Mouse (Mus musculus) heart, embryonic 16.5 days (tissue): Measurements from ENCODE around the gene Gm12117. TPM values are rescaled to one million over a fixed set of nuclear protein-coding genes. Genes with fewer than 3 reads are reported as not detected.

Experiments
- ATAC-seq: fragments of 200-750 bp; cut with Nextera tagmentation; replicated peaks from 2 replicates; pipeline ENCODE4 v1.8.0; 2017; ENCODE audit warnings: moderate number of reproducible peaks; ENCODE audit not compliant: insufficient read depth, low FRiP score; ENCODE audit errors: extremely low read depth
- H3K27ac ChIP-seq: fragments of 300-500 bp; sonication (generic); 2 replicates; pipeline ENCODE4 v1.5.1; 2014; ENCODE audit warnings: mild to moderate bottlenecking, low read length, control low read depth, moderate library complexity
- H3K27me3 ChIP-seq: fragments of 300-500 bp; sonication (generic); 2 replicates; pipeline ENCODE4 v1.6.1; 2014; ENCODE audit warnings: low read length, mixed read lengths; ENCODE audit not compliant: control insufficient read depth, insufficient read depth
- H3K36me3 ChIP-seq: fragments of 300-500 bp; sonication (generic); 2 replicates; pipeline ENCODE4 v1.6.1; 2014; ENCODE audit not compliant: control insufficient read depth, insufficient read depth
- H3K4me1 ChIP-seq: fragments of 300-500 bp; sonication (generic); 2 replicates; pipeline ENCODE4 v1.6.1; 2014; ENCODE audit warnings: low read length, mixed read lengths; ENCODE audit not compliant: control insufficient read depth, insufficient read depth
- H3K4me2 ChIP-seq: fragments of 300-500 bp; sonication (generic); 2 replicates; pipeline ENCODE4 v1.6.1; 2014; ENCODE audit warnings: low read depth, mild to moderate bottlenecking, control low read depth, low read length
- H3K4me3 ChIP-seq: fragments of 300-500 bp; sonication (generic); 2 replicates; pipeline ENCODE4 v1.5.1; 2014; ENCODE audit warnings: mild to moderate bottlenecking, control low read depth, low read length
- H3K9ac ChIP-seq: fragments of 300-500 bp; sonication (generic); 2 replicates; pipeline ENCODE4 v1.6.1; 2014; ENCODE audit warnings: low read length, control low read depth
- H3K9me3 ChIP-seq: fragments of 300-500 bp; sonication (generic); replicated peaks from 2 replicates; pipeline ENCODE4 v1.6.1; 2016; ENCODE audit warnings: low read length; ENCODE audit not compliant: control insufficient read depth
- WGBS: fragments of 180-500 bp; shearing (Covaris S2); extraction: QIAGEN DNeasy Blood & Tissue Kit; methylation state at CpG from one replicate; pipeline ENCODE4 v1.1.7; 2014; 5-methylcytosine and 5-hydroxymethylcytosine counted together
- polyA plus RNA-seq: library from polyadenylated mRNA; unstranded; fragments of >200 nt; fragmentation: Nextera tagmentation; extraction: Ambion mirVana; gene quantifications from 2 replicates; pipeline ENCODE4 v1.2.1, GENCODE M21; 2015

Gm12117 gene
- polyA plus RNA-seq, 1 experiment from 2014 or later, result not detected

DNA sequence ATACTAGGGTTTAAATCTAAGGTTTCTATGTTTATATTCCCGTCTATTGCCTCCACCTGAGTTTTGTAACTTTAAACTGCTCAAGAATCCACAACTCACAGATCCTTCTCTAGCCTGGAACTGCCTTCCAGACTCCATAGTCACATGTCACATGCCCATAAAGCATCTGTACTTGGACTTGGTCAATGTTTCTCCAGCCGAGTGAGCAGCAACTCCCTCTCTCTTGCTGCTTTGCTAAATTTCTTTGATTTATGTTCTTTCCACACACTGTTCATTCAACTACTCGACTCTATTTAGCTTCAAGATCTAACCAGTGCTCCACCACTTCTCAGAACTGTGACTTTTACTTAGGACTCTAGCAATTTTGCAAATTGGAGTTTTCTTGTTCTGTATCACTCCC is 1.7 kb downstream of the Gm12117 start:
- no peaks in the 10 kb centered on the region for H3K9me3 ChIP-seq
- H3K4me1 ChIP-seq, result no peaks in the 10 kb centered on the region
- no peak overlapping the region for H3K9ac ChIP-seq
- H3K4me2 ChIP-seq, result no peak overlapping the region
- no peak for ATAC-seq
- 77% methylated on average over 3 of the region's 3 CpGs for WGBS
- H3K27me3 ChIP-seq, result no peaks in the 10 kb centered on the region
- H3K36me3 ChIP-seq, result no peaks in the 10 kb centered on the region
- H3K27ac ChIP-seq, result no peak overlapping the region
- H3K4me3 ChIP-seq, result no peak overlapping the region

DNA sequence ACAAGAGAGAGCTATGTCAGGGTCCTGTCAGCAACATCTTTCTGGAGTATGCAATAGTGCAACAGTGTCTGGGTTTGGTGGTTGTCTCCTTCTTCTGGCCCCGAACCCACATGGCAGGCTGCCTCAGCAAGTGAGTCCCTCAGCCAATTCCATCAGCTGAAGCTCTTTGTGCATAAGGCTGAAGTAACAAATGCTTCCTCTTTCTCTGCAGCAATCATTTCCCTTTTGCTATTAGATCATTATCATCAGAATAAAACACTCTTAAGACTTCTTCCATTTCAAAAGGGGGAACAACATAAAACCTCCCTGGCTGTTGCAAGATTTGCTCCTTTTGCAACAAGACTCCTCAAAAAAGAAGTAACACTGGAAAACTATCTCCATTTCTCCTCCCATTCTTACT is 2.2 kb downstream of the Gm12117 start:
- Histone ChIP-seq H3K36me3 (no peaks in the 10 kb centered on the region), H3K4me3 (no peak overlapping the region), H3K27me3 (no peaks in the 10 kb centered on the region), H3K9ac (no peak overlapping the region), H3K4me1 (no peaks in the 10 kb centered on the region), H3K9me3 (no peaks in the 10 kb centered on the region), H3K4me2 (no peak overlapping the region), H3K27ac (no peak overlapping the region)
- WGBS, result 63% methylated on average over 1 of the region's 1 CpGs
- ATAC-seq, result no peak

GRCm38 (mm10) chr11:33240295-33240694 is 36.2 kb downstream of the Gm12117 start:
- ATAC-seq, result no peak
- H3K4me1 ChIP-seq, result no peaks in the 10 kb centered on the region
- no peak overlapping the region for H3K9ac ChIP-seq
- H3K9me3 ChIP-seq, result no peaks in the 10 kb centered on the region
- H3K27me3 ChIP-seq, result no peaks in the 10 kb centered on the region
- no peak overlapping the region for H3K4me2 ChIP-seq
- WGBS, result 88% methylated on average over 3 of the region's 3 CpGs
- H3K4me3 ChIP-seq, result no peak overlapping the region
- no peak overlapping the region for H3K27ac ChIP-seq
- H3K36me3 ChIP-seq, result no peaks in the 10 kb centered on the region

GRCm38 (mm10) chr11:33234134-33234533 is 42.4 kb downstream of the Gm12117 start:
- H3K4me1 ChIP-seq, result no peaks in the 10 kb centered on the region
- H3K9ac ChIP-seq, result no peak overlapping the region
- no peak for ATAC-seq
- H3K27ac ChIP-seq, result no peak overlapping the region
- H3K4me3 ChIP-seq, result no peak overlapping the region
- H3K36me3 ChIP-seq, result no peaks in the 10 kb centered on the region
- 75% methylated on average over 3 of the region's 3 CpGs for WGBS
- H3K9me3 ChIP-seq, result no peaks in the 10 kb centered on the region
- H3K27me3 ChIP-seq, result no peaks in the 10 kb centered on the region
- H3K4me2 ChIP-seq, result no peak overlapping the region

DNA sequence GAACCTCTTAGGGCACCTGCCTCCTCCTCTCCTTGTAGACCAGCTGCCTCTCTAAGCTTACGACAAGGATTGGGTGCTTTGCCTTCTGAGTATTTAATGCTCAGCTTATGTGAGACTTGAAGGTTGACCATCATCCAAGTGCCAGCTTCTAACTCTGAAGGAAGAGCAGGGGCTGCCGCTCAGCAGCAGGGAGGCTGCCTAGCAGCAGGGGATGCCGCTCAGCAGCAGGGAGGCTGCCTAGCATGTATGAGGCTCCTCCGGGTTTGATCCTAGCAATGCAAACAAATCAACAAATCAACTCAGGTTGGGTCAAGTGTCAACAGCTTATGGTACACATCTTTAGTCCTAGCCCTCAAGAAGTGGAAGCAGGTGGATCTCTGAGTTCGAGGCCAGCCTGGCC is 44.5 kb downstream of the Gm12117 start:
- Histone ChIP-seq H3K9me3 (no peaks in the 10 kb centered on the region), H3K4me1 (no peaks in the 10 kb centered on the region), H3K27ac (no peak overlapping the region), H3K4me3 (no peak overlapping the region), H3K27me3 (no peaks in the 10 kb centered on the region), H3K4me2 (no peak overlapping the region), H3K9ac (no peak overlapping the region), H3K36me3 (no peaks in the 10 kb centered on the region)
- WGBS, result 66% methylated on average over 5 of the region's 5 CpGs
- no peak for ATAC-seq

GRCm38 (mm10) chr11:33228186-33228585 is 48.4 kb downstream of the Gm12117 start:
- no peaks in the 10 kb centered on the region for H3K9me3 ChIP-seq
- H3K4me2 ChIP-seq, result no peak overlapping the region
- no peaks in the 10 kb centered on the region for H3K4me1 ChIP-seq
- WGBS, result 81% methylated on average over 2 of the region's 2 CpGs
- no peaks in the 10 kb centered on the region for H3K36me3 ChIP-seq
- H3K27me3 ChIP-seq, result no peaks in the 10 kb centered on the region
- no peak for ATAC-seq
- H3K27ac ChIP-seq, result no peak overlapping the region
- no peak overlapping the region for H3K9ac ChIP-seq
- no peak overlapping the region for H3K4me3 ChIP-seq

DNA sequence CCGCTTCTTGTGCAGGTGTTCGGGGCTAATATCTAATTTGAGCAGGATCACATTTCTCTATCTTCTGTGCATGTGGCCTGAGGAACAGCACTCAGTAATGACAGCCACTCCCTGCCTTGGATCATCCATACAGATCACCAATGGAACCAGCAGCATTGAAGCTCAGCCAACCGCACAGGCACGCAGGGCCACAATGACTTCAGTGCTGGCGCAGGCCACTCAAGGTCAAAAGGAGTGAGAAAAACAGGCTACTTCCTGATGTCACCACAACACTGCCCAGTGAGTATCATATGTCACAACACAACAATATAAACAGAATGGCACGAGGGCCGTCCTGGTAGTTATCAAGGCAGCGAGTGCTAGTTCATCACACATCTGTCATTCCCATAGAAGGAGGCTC is 50.0 kb downstream of the Gm12117 start:
- no peak overlapping the region for H3K27ac ChIP-seq
- ATAC-seq, result no peak
- no peaks in the 10 kb centered on the region for H3K36me3 ChIP-seq
- H3K9me3 ChIP-seq, result no peaks in the 10 kb centered on the region
- H3K9ac ChIP-seq, result no peak overlapping the region
- WGBS, result 79% methylated on average over 8 of the region's 8 CpGs
- no peak overlapping the region for H3K4me2 ChIP-seq
- H3K4me1 ChIP-seq, result peaks cover 7% of the 10 kb centered on the region; the same call in 1 of the 2 replicates
- H3K27me3 ChIP-seq, result no peaks in the 10 kb centered on the region
- H3K4me3 ChIP-seq, result no peak overlapping the region

Other genes with a start within 250 kb of the Gm12117 start
- gene Fgf18, start 129.3 kb downstream of the Gm12117 start, polyA plus RNA-seq, result 9.2 and 11.5 TPM in 2 replicates
- 424 and 467 TPM in 2 replicates for gene Npm1, start 113.5 kb downstream of the Gm12117 start, polyA plus RNA-seq
- not detected in 2 replicates for gene Tlx3, start 73.1 kb downstream of the Gm12117 start, polyA plus RNA-seq
- gene Ranbp17, start 237.0 kb upstream of the Gm12117 start, polyA plus RNA-seq, result 3.0 and 3.1 TPM in 2 replicates